Mouse (Mus musculus) ES-E14 (cell line): Measurements from ENCODE around the gene Gata2.

Source experiments
- CHD2 ChIP-seq: IDR thresholded peaks from 2 replicates; pipeline ENCODE4 v1.6.1; 2014; ENCODE audit warnings: mild to moderate bottlenecking, low read depth, low read length, inconsistent platforms
- HCFC1 ChIP-seq: IDR thresholded peaks from 2 replicates; pipeline ENCODE4 v1.6.1; 2012; ENCODE audit warnings: low read length, inconsistent platforms, borderline replicate concordance; ENCODE audit not compliant: insufficient read depth
- MAFK ChIP-seq: IDR thresholded peaks from 2 replicates; pipeline ENCODE4 v1.6.1; 2014; ENCODE audit warnings: mild to moderate bottlenecking, low read depth, low read length, inconsistent platforms; ENCODE audit not compliant: insufficient read depth
- ZC3H11A ChIP-seq: IDR thresholded peaks from 2 replicates; pipeline ENCODE4 v1.6.1; 2012; ENCODE audit warnings: low read depth, mild to moderate bottlenecking, inconsistent platforms, low read length, borderline replicate concordance
- ZNF384 ChIP-seq: IDR thresholded peaks from 2 replicates; pipeline ENCODE4 v1.6.1; 2012; ENCODE audit warnings: low read depth, low read length, inconsistent platforms

- TF ChIP-seq ZNF384 (no peak), HCFC1 (no peak), CHD2 (no peak), ZC3H11A (no peak), MAFK (no peak)
Observed at GRCm38 (mm10) chr6:88227537-88227936, 33.8 kb downstream of the Gata2 start.
